Mouse (Mus musculus) G1E (cell line): ENCODE data around the gene Fam163b. TPM values are rescaled to one million over a fixed set of nuclear protein-coding genes. Genes with fewer than 3 reads are reported as not detected.

Source experiments
- ATAC-seq: 2 replicates; pipeline ENCODE4 v1.8.0; 2016; ENCODE audit warnings: mild to moderate bottlenecking; ENCODE audit not compliant: insufficient number of reproducible peaks, poor library complexity, low FRiP score, severe bottlenecking; ENCODE audit errors: extremely low read depth
- DNase-seq: peaks from one replicate; pipeline ENCODE4 v3.0.0; 2012; ENCODE audit warnings: low spot score
- H3K27me3 ChIP-seq: 2 replicates; pipeline ENCODE4 v1.6.1; 2012; ENCODE audit warnings: mild to moderate bottlenecking, low read length, inconsistent platforms; ENCODE audit not compliant: insufficient read depth
- H3K36me3 ChIP-seq: replicated peaks from 2 replicates; pipeline ENCODE3; 2012; ENCODE audit warnings: mild to moderate bottlenecking, inconsistent platforms
- H3K4me1 ChIP-seq: 2 replicates; pipeline ENCODE4 v1.6.1; 2012; ENCODE audit warnings: low read depth, low read length, inconsistent platforms, mixed read lengths; ENCODE audit not compliant: insufficient read depth
- H3K4me3 ChIP-seq: 2 replicates; pipeline ENCODE4 v1.5.1; 2012; ENCODE audit warnings: low read depth, mild to moderate bottlenecking, inconsistent platforms, low read length, moderate library complexity, mixed read lengths
- H3K9me3 ChIP-seq: replicated peaks from 2 replicates; pipeline ENCODE4 v1.6.1; 2012; ENCODE audit warnings: inconsistent platforms
- CTCF ChIP-seq: IDR thresholded peaks from 2 replicates; pipeline ENCODE4 v1.5.1; 2012; ENCODE audit warnings: low read depth, low read length, inconsistent platforms, mixed read lengths
- GATA1 ChIP-seq: IDR thresholded peaks from 2 replicates; pipeline ENCODE4 v1.6.1; 2012; ENCODE audit warnings: borderline replicate concordance, low read length, inconsistent platforms, mixed read lengths
- GATA2 ChIP-seq: IDR thresholded peaks from 2 replicates; pipeline ENCODE4 v1.6.1; 2012; ENCODE audit warnings: low read depth, low read length, inconsistent platforms, borderline replicate concordance
- POLR2AphosphoS5 ChIP-seq: IDR thresholded peaks from 2 replicates; pipeline ENCODE4 v1.6.1; 2012; ENCODE audit warnings: low read depth, low read length, inconsistent platforms; ENCODE audit not compliant: insufficient replicate concordance
- TAL1 ChIP-seq: conservative IDR thresholded peaks from 2 replicates; pipeline ENCODE4 v1.6.1; 2012; ENCODE audit warnings: low read depth, low read length, inconsistent platforms, mixed read lengths
- polyA plus RNA-seq: library from polyadenylated mRNA; stranded (reverse); fragments of >175 nt; gene quantifications from 2 replicates; pipeline ENCODE4 v1.2.3, GENCODE M21; 2012
- total RNA-seq, 2 experiments: library from RNA; stranded (forward) in 1 of 2; stranded (reverse) in 1 of 2; fragments of 200-1000 nt in 1 of 2; fragments of >200 nt in 1 of 2; fragmentation: Nextera tagmentation in 1 of 2; gene quantifications; 2 replicates each; pipeline ENCODE4 v1.2.3; 2014 to 2017

The Fam163b gene
- total and polyA plus RNA-seq, 3 experiments: 0.16 TPM; not detected in 2

DNA sequence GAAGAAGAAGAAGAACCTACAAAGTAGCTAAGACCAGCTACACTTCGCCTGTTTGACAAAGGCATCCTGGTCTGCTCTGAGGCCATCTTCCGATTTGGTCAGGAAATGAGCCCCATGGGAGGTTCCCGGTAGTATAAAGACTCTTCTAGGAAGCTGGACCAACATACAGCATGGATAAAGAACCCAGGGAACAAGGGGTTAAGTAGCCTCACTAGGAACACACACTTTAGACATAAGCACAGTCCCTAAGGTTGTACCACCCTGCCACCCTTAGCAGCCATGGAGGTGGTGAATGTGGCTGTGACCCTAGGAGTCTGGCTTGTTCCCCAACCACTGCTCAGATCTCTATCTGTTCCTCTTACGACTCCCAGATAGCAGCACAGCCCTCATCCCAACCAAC is 3.9 kb downstream of the Fam163b start:
- H3K4me3 ChIP-seq: no peak overlapping the region
- no peaks in the 10 kb centered on the region for H3K36me3 ChIP-seq
- TF ChIP-seq GATA2: no peak
- no peak for TF ChIP-seq POLR2AphosphoS5
- no peak for TF ChIP-seq CTCF
- no peak for TF ChIP-seq TAL1
- no peak for TF ChIP-seq GATA1
- H3K9me3 ChIP-seq: no peaks in the 10 kb centered on the region
- ATAC-seq (no peak), DNase-seq (no peak)
- H3K27me3 ChIP-seq: no peaks in the 10 kb centered on the region; the same call in none of the 2 replicates
- H3K4me1 ChIP-seq: no peaks in the 10 kb centered on the region

DNA sequence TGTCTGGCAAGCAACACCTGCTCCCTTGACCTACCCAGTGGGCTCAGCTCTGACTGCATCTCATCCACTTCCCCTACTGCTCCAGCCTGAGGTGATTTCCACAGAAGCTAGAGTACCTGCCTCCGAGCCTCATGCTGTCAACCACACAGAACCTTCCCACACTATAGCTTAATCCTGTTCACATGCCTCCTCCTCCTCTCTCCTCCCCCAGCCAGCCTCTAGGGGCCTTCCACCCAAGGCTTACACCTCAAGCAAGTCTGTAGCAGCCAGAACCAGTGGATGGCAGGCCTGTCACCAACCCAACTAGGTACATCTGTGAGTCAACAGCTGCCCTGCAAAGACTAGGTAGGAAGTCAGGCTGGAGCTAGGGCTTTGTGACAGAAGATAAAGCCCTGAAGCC is 5.5 kb downstream of the Fam163b start:
- DNase-seq (no peak), ATAC-seq (no peak)
- no peaks in the 10 kb centered on the region for H3K4me1 ChIP-seq
- H3K27me3 ChIP-seq: peaks cover 2% of the 10 kb centered on the region; the same call in 1 of the 2 replicates
- no peak for TF ChIP-seq CTCF
- no peak for TF ChIP-seq GATA1
- TF ChIP-seq POLR2AphosphoS5: no peak
- no peak for TF ChIP-seq TAL1
- no peak for TF ChIP-seq GATA2
- no peaks in the 10 kb centered on the region for H3K9me3 ChIP-seq
- no peaks in the 10 kb centered on the region for H3K36me3 ChIP-seq
- H3K4me3 ChIP-seq: no peak overlapping the region

DNA sequence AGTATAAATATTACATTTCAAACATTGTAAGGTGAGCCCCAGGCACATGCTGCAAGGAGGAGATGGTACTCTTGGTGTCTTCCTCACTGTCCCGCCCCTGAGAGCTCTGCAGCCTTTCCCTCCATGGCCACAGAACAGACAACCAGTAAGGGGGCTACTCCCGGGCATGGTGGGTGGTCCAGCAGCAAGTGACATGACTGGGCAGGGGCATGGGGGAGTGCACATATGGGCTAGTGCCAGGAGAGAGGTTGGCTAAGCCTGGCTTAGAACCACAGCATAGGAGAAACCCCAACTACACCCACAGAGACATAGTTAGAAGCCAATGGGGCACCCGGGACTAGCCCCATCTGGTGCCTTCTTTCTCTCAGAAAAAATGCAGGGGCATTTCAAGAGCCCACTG is 6.0 kb downstream of the Fam163b start:
- H3K4me3 ChIP-seq: no peak overlapping the region
- no peaks in the 10 kb centered on the region for H3K36me3 ChIP-seq
- TF ChIP-seq GATA2 (no peak), CTCF (no peak), TAL1 (no peak), POLR2AphosphoS5 (no peak), GATA1 (no peak)
- H3K9me3 ChIP-seq: no peaks in the 10 kb centered on the region
- no peaks in the 10 kb centered on the region for H3K4me1 ChIP-seq
- DNase-seq (no peak), ATAC-seq (no peak)
- peaks cover 2% of the 10 kb centered on the region; the same call in 1 of the 2 replicates for H3K27me3 ChIP-seq

DNA sequence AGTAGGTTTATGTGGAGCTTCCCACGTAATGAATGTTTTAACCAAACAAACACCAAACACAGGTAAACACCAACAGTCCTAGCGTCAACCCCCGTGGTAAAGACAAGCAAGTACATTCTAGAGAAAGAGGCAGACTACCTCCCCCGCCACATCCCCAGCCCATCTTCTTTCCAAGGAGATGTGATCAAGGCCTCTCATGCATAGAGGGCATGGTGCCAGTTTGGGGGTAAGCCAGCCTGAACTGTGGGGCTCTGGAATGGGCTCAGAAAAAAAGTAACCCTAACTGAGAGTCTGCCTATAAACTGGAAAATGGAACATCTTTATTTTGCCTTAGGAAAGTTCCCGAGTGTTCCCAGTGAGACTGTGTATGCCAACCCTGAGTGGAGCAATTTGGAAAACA is 6.4 kb downstream of the Fam163b start:
- no peaks in the 10 kb centered on the region for H3K9me3 ChIP-seq
- H3K4me1 ChIP-seq: no peaks in the 10 kb centered on the region
- ATAC-seq (no peak), DNase-seq (no peak)
- TF ChIP-seq CTCF (no peak), TAL1 (no peak), GATA2 (no peak), POLR2AphosphoS5 (no peak), GATA1 (no peak)
- no peaks in the 10 kb centered on the region for H3K36me3 ChIP-seq
- H3K4me3 ChIP-seq: no peak overlapping the region
- H3K27me3 ChIP-seq: peaks cover 2% of the 10 kb centered on the region; the same call in 1 of the 2 replicates

DNA sequence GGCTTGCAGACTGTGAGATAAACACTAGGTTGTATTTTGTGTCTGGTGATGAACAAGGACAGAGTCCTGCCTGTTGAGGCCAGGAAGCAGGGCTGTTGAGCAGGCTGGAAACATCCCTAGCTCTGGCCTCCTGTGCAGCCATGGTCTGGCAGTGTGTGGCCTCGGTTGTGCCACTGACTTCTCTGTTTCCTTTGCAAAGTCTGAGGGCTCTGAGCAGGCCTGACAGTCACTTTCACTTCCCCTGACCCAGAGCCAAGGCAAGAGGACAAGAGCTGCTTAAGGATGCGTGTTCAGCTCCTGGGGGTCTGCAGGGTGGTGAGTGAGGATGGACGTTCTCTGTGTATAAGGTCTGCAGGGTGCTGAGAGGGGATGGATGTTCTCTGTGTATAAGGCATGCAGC is 13.3 kb downstream of the Fam163b start:
- ATAC-seq: no peak
- no peak overlapping the region for H3K4me3 ChIP-seq
- H3K36me3 ChIP-seq: no peaks in the 10 kb centered on the region

DNA sequence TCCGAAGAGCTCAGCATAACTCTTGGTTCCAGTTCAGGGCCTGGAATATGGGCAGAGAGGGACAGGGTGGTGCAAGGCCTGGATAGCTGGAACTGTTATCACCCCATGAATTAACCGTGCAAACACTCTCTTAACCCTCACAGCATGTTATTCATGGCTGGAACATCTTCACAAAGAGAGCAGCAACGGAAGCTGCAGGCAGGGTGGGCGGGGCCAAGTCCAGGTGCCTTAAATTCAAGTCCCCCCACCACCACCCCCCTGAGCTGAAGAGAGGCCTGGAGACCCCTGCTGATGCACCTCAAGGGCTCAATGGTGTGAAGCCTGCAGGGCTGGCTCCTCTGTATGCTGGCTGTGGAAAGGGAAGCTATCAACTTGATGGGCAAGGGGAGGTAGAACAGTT is 15.8 kb downstream of the Fam163b start:
- no peak overlapping the region for H3K4me3 ChIP-seq
- ATAC-seq: no peak
- DNase-seq: no peak
- no peaks in the 10 kb centered on the region for H3K36me3 ChIP-seq
- no peak for TF ChIP-seq GATA1
- no peak for TF ChIP-seq GATA2
- TF ChIP-seq POLR2AphosphoS5: no peak
- no peak for TF ChIP-seq CTCF
- no peak for TF ChIP-seq TAL1
- H3K4me1 ChIP-seq: 0 out of 2 replicates have a peak, but pooled peaks cover 2% of the 10 kb centered on the region
- H3K27me3 ChIP-seq: no peaks in the 10 kb centered on the region; the same call in 1 of the 2 replicates
- H3K9me3 ChIP-seq: no peaks in the 10 kb centered on the region

More for the DNA sequence above, 13.3 kb downstream of the Fam163b start:
- no peak for DNase-seq
- no peak for TF ChIP-seq TAL1
- no peak for TF ChIP-seq CTCF
- TF ChIP-seq GATA2: no peak
- TF ChIP-seq GATA1: no peak
- no peak for TF ChIP-seq POLR2AphosphoS5
- H3K4me1 ChIP-seq: 0 out of 2 replicates have a peak, but pooled peaks cover 2% of the 10 kb centered on the region
- H3K9me3 ChIP-seq: no peaks in the 10 kb centered on the region
- peaks cover 2% of the 10 kb centered on the region; the same call in 1 of the 2 replicates for H3K27me3 ChIP-seq
